Mouse (Mus musculus): ENCODE data around the gene Fcer2a. TPM values are rescaled to one million over a fixed set of nuclear protein-coding genes. Genes with fewer than 3 reads are reported as not detected.
A peak's percentile ranks its signal among the peaks of the same experiment; 100 is the strongest.

The Fcer2a gene
- total and polyA plus RNA-seq, 3 experiments, result 0.29 to 0.98 (median 0.32) TPM

DNA sequence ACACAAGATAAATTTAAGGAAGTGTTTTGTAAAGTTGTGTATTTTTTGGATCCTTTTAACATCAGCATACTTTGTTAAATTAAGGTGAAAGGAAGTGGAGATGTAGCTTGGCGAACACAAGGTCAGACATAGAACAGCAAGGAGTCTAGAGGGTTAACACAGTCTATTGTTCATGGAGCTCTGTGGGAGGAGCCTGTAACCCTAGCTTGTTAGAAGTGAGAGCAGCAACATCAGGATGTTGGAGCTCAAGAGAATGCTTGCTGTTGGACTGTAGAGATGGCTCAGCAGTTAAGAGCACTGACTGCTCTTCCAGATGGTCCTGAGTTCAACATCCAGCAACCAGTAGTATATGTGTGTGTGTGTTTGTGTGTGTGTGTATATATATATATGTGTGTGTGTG is 45.0 kb downstream of the Fcer2a start:
- no peak for TF ChIP-seq CTCF (IDR thresholded peaks at IDR 0.05)
- no peak for TF ChIP-seq POLR2A (IDR thresholded peaks at IDR 0.05; ENCODE audit: insufficient read depth, low read depth, low read length)
- TF ChIP-seq EP300 (IDR thresholded peaks at IDR 0.05; ENCODE audit: insufficient read depth, low read depth, low read length), result no peak
- Histone ChIP-seq H3K27ac (no peak overlapping the region), H3K9ac (ENCODE audit: low read depth, low read length) (no peak overlapping the region), H3K27me3 (ENCODE audit: control insufficient read depth, insufficient read depth, low read length) (no peaks in the 10 kb centered on the region; the same call in 1 of the 2 replicates), H3K36me3 (ENCODE audit: control insufficient read depth, insufficient read depth, low read length) (no peaks in the 10 kb centered on the region), H3K4me1 (ENCODE audit: control insufficient read depth, insufficient read depth, low read length) (no peaks in the 10 kb centered on the region), H3K79me2 (replicated peaks; ENCODE audit: control insufficient read depth, insufficient read depth, low read length) (no peaks in the 10 kb centered on the region), H3K4me3 (no peak overlapping the region)
- 63% methylated on average over 1 of the region's 1 CpGs for WGBS
- DNase-seq, result no peak
- intact Hi-C loops (cut with DNase I), result no loop called here

DNA sequence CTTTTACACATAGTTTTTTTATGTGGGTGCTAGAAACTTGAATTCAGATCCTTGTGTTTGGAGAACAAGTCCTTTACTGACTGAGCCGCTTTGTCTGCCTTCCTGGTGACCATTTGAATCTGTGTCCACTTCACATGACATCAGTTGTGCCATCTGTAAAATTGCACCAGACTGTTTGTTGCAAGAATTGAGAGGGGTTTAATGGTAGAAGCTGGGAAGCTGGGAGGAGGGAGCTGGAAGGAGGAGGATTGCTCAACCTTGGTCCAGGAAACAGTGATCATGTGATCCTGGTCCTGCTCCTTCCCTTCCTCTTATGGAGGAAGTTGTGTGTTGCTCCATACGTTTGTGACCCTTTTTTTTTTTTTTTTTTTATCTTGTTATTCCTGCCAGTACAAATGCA is 45.7 kb downstream of the Fcer2a start:
- no peak for DNase-seq
- TF ChIP-seq CTCF (IDR thresholded peaks at IDR 0.05) (no peak), POLR2A (IDR thresholded peaks at IDR 0.05; ENCODE audit: insufficient read depth, low read depth, low read length) (no peak), EP300 (IDR thresholded peaks at IDR 0.05; ENCODE audit: insufficient read depth, low read depth, low read length) (no peak)
- H3K4me1 ChIP-seq (ENCODE audit: control insufficient read depth, insufficient read depth, low read length), result no peaks in the 10 kb centered on the region

DNA sequence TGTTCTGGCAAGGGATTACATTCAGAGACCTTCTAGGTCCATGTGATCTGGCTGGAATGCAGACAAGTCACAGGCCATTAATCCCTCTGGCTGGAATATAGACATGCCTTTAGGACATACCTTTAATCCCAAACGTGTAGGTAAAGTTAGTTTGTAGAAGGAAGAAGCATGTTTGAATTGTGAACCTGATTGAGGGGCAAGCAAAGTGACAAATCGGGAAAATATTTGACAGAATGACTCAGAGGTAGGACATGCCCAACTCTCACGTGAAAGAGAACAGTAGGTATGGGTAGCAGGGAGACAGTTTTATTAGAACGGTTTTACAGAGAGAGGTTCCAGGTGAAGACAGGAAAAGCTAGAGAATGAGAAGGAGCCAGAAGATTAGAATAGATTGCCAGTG is 46.4 kb downstream of the Fcer2a start:
- Histone ChIP-seq H3K9ac (ENCODE audit: low read depth, low read length) (no peak overlapping the region), H3K4me3 (no peak overlapping the region), H3K27ac (no peak overlapping the region), H3K27me3 (ENCODE audit: control insufficient read depth, insufficient read depth, low read length) (no peaks in the 10 kb centered on the region; the same call in 1 of the 2 replicates), H3K79me2 (replicated peaks; ENCODE audit: control insufficient read depth, insufficient read depth, low read length) (no peaks in the 10 kb centered on the region), H3K4me1 (ENCODE audit: control insufficient read depth, insufficient read depth, low read length) (no peaks in the 10 kb centered on the region), H3K36me3 (ENCODE audit: control insufficient read depth, insufficient read depth, low read length) (no peaks in the 10 kb centered on the region)
- TF ChIP-seq EP300 (IDR thresholded peaks at IDR 0.05; ENCODE audit: insufficient read depth, low read depth, low read length), result no peak
- TF ChIP-seq POLR2A (IDR thresholded peaks at IDR 0.05; ENCODE audit: insufficient read depth, low read depth, low read length), result no peak
- TF ChIP-seq CTCF (IDR thresholded peaks at IDR 0.05), result no peak
- WGBS, result 67% methylated on average over 4 of the region's 4 CpGs
- intact Hi-C loops (cut with DNase I), result no loop called here
- no peak for DNase-seq

More for the DNA sequence above, 45.7 kb downstream of the Fcer2a start:
- no peak overlapping the region for H3K27ac ChIP-seq
- no peaks in the 10 kb centered on the region for H3K79me2 ChIP-seq (replicated peaks; ENCODE audit: control insufficient read depth, insufficient read depth, low read length)
- intact Hi-C loops (cut with DNase I), result no loop called here
- 56% methylated on average over 2 of the region's 2 CpGs for WGBS
- H3K27me3 ChIP-seq (ENCODE audit: control insufficient read depth, insufficient read depth, low read length), result no peaks in the 10 kb centered on the region; the same call in 1 of the 2 replicates
- no peak overlapping the region for H3K9ac ChIP-seq (ENCODE audit: low read depth, low read length)
- H3K4me3 ChIP-seq, result no peak overlapping the region
- H3K36me3 ChIP-seq (ENCODE audit: control insufficient read depth, insufficient read depth, low read length), result no peaks in the 10 kb centered on the region

DNA sequence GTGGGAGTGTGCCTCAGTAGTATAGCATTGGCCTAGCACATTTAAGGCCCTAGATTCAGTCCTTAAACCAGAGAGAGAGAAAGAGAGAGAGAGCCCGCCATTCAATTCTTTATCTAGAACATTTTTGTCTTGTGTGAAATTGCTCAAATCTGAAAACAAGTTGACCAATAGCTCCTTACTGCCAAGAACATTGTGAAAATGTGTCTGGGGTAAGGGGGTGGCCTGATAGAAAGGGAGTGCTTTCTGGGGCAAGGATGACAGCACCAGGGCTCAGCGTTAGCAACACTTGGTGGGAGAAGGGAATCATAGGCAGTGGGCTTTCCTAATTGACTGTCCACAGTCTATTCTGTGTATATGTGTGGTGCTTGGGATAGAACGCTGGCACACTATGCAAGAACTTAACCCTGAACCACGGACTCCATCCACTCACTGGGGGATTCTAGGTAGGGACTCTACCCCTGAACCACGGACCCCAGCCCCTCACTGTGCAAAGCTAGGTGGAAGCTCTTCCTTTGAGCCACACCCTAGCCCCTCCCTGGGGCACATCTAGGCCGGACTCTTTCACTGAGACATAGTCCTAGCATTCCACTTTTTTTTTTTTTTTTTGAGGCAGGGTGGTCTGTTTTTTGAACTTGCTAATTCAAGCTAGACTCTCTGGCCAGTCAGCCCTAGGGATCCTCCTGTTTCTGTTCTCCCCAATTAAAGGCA is 47.0 kb downstream of the Fcer2a start:
- DNase-seq, result no peak
- H3K27me3 ChIP-seq (ENCODE audit: control insufficient read depth, insufficient read depth, low read length), result no peaks in the 10 kb centered on the region; the same call in 1 of the 2 replicates
- 79% methylated on average over 6 of the region's 6 CpGs for WGBS
- H3K4me3 ChIP-seq, result no peak overlapping the region
- H3K27ac ChIP-seq, result no peak overlapping the region
- no peak for TF ChIP-seq CTCF (IDR thresholded peaks at IDR 0.05)
- TF ChIP-seq POLR2A (IDR thresholded peaks at IDR 0.05; ENCODE audit: insufficient read depth, low read depth, low read length), result no peak
- H3K9ac ChIP-seq (ENCODE audit: low read depth, low read length), result no peak overlapping the region
- no peaks in the 10 kb centered on the region for H3K4me1 ChIP-seq (ENCODE audit: control insufficient read depth, insufficient read depth, low read length)
- no peaks in the 10 kb centered on the region for H3K36me3 ChIP-seq (ENCODE audit: control insufficient read depth, insufficient read depth, low read length)
- no peaks in the 10 kb centered on the region for H3K79me2 ChIP-seq (replicated peaks; ENCODE audit: control insufficient read depth, insufficient read depth, low read length)
- intact Hi-C loops (cut with DNase I), result no loop called here

DNA sequence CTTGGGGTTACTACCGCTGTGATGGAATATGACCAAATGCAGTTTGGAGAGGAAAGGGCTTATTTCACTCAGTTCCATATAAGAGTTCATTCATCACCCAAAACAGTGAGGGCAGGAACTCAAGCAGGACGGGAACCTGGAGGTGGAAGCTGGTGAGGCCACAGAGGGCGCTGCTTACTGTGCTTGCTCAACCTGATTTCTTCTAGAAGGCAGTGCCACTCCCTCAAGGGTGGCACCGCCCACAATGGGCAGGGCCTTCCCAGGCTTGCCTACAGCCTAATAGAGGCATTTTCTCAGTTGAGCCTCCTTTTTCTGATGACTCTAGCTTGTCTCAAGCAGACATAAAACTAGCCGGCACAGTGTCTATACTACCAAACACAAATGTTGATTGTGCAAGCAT is 48.2 kb downstream of the Fcer2a start:
- Histone ChIP-seq H3K27ac (no peak overlapping the region), H3K9ac (ENCODE audit: low read depth, low read length) (no peak overlapping the region), H3K36me3 (ENCODE audit: control insufficient read depth, insufficient read depth, low read length) (no peaks in the 10 kb centered on the region), H3K27me3 (ENCODE audit: control insufficient read depth, insufficient read depth, low read length) (no peaks in the 10 kb centered on the region; the same call in 1 of the 2 replicates), H3K79me2 (replicated peaks; ENCODE audit: control insufficient read depth, insufficient read depth, low read length) (no peaks in the 10 kb centered on the region), H3K4me3 (no peak overlapping the region), H3K4me1 (ENCODE audit: control insufficient read depth, insufficient read depth, low read length) (no peaks in the 10 kb centered on the region)
- TF ChIP-seq EP300 (IDR thresholded peaks at IDR 0.05; ENCODE audit: insufficient read depth, low read depth, low read length), result no peak
- no peak for TF ChIP-seq POLR2A (IDR thresholded peaks at IDR 0.05; ENCODE audit: insufficient read depth, low read depth, low read length)
- TF ChIP-seq CTCF (IDR thresholded peaks at IDR 0.05), result no peak; the same call in 1 of the 2 replicates
- intact Hi-C loops (cut with DNase I), result no loop called here
- DNase-seq, result peak; percentile 28 to 56
- WGBS, result 16% methylated on average over 5 of the region's 5 CpGs

Other genes starting within 250 kb of the Fcer2a start
- gene Pex11g, start 226.5 kb downstream of the Fcer2a start, total RNA-seq (2021), result 1 to 10 TPM; 2.4 to 3.1 TPM
- gene Pex11g, start 226.5 kb downstream of the Fcer2a start, polyA plus RNA-seq (2012; rRNA removed), result 4.5 and 5.5 TPM in 2 replicates
- gene Tex45, start 223.3 kb downstream of the Fcer2a start, total RNA-seq (2021), result under 1 TPM in 1 of 2 experiments, not detected in 1; 0.14 TPM
- 0.12 TPM in 1 of 2 replicates, not detected in the other for gene Tex45, start 223.3 kb downstream of the Fcer2a start, polyA plus RNA-seq (2012; rRNA removed)
- 10 to 100 TPM; 24.9 to 30.7 TPM for gene Zfp358, start 201.0 kb downstream of the Fcer2a start, total RNA-seq (2021)
- 51.3 and 53.9 TPM in 2 replicates for gene Zfp358, start 201.0 kb downstream of the Fcer2a start, polyA plus RNA-seq (2012; rRNA removed)
- 10 to 100 TPM; 20.6 to 23.1 TPM for gene Mcoln1, start 193.7 kb downstream of the Fcer2a start, total RNA-seq (2021)
- gene Mcoln1, start 193.7 kb downstream of the Fcer2a start, polyA plus RNA-seq (2012; rRNA removed), result 86.9 and 123 TPM in 2 replicates
- gene Pnpla6, start 178.8 kb downstream of the Fcer2a start, total RNA-seq (2021), result 10 to 100 TPM in 1 of 2 experiments, 1 to 10 TPM in 1; 8.5 to 11.1 TPM
- gene Pnpla6, start 178.8 kb downstream of the Fcer2a start, polyA plus RNA-seq (2012; rRNA removed), result 24.8 and 25.1 TPM in 2 replicates
- under 1 TPM in 1 of 2 experiments, not detected in 1; 0.39 TPM for gene C330021F23Rik, start 126.2 kb downstream of the Fcer2a start, total RNA-seq (2021)
- 0.50 TPM in 1 of 2 replicates, not detected in the other for gene C330021F23Rik, start 126.2 kb downstream of the Fcer2a start, polyA plus RNA-seq (2012; rRNA removed)
- 1 to 10 TPM in 1 of 2 experiments, under 1 TPM in 1; 0.68 to 1.2 TPM for gene Camsap3, start 106.9 kb downstream of the Fcer2a start, total RNA-seq (2021)
- gene Camsap3, start 106.9 kb downstream of the Fcer2a start, polyA plus RNA-seq (2012; rRNA removed), result 1.8 and 1.9 TPM in 2 replicates
- 10 to 100 TPM; 15.3 to 15.4 TPM for gene Xab2, start 72.9 kb downstream of the Fcer2a start, total RNA-seq (2021)
- gene Xab2, start 72.9 kb downstream of the Fcer2a start, polyA plus RNA-seq (2012; rRNA removed), result 27.0 and 30.1 TPM in 2 replicates
- 10 to 100 TPM; 79.1 to 92.2 TPM for gene Pet100, start 72.6 kb downstream of the Fcer2a start, total RNA-seq (2021)
- gene Pet100, start 72.6 kb downstream of the Fcer2a start, polyA plus RNA-seq (2012; rRNA removed), result 7.6 and 13.6 TPM in 2 replicates
- gene Pcp2, start 68.6 kb downstream of the Fcer2a start, total RNA-seq (2021), result not detected
- gene Pcp2, start 68.6 kb downstream of the Fcer2a start, polyA plus RNA-seq (2012; rRNA removed), result not detected in 2 replicates
- 1 to 10 TPM; 5.7 to 6.4 TPM for gene Stxbp2, start 63.2 kb downstream of the Fcer2a start, total RNA-seq (2021)
- 9.6 and 13.4 TPM in 2 replicates for gene Stxbp2, start 63.2 kb downstream of the Fcer2a start, polyA plus RNA-seq (2012; rRNA removed)
- gene Retn, start 38.4 kb downstream of the Fcer2a start, total RNA-seq (2021), result 1 to 10 TPM in 1 of 2 experiments, under 1 TPM in 1; 0.86 to 2.4 TPM
- gene Retn, start 38.4 kb downstream of the Fcer2a start, polyA plus RNA-seq (2012; rRNA removed), result 3.0 and 8.4 TPM in 2 replicates
- under 1 TPM; 0.21 to 0.89 TPM for gene Mcemp1, start 28.4 kb downstream of the Fcer2a start, total RNA-seq (2021)
- 0.31 TPM in 1 of 2 replicates, not detected in the other for gene Mcemp1, start 28.4 kb downstream of the Fcer2a start, polyA plus RNA-seq (2012; rRNA removed)
- 1 to 10 TPM; 1.0 to 1.6 TPM for gene Fcor, start 21.8 kb downstream of the Fcer2a start, total RNA-seq (2021)
- gene Fcor, start 21.8 kb downstream of the Fcer2a start, polyA plus RNA-seq (2012; rRNA removed), result 4.2 and 12.9 TPM in 2 replicates
- gene Trappc5, start 17.9 kb downstream of the Fcer2a start, total RNA-seq (2021), result 10 to 100 TPM; 17.6 to 19.3 TPM
- 19.9 and 30.1 TPM in 2 replicates for gene Trappc5, start 17.9 kb downstream of the Fcer2a start, polyA plus RNA-seq (2012; rRNA removed)
- under 1 TPM; 0.66 to 0.70 TPM for gene Clec4g, start 26.5 kb upstream of the Fcer2a start, total RNA-seq (2021)
- 0.45 and 1.3 TPM in 2 replicates for gene Clec4g, start 26.5 kb upstream of the Fcer2a start, polyA plus RNA-seq (2012; rRNA removed)
- under 1 TPM in 1 of 2 experiments, not detected in 1; 0.16 TPM for gene Cd209a, start 54.8 kb upstream of the Fcer2a start, total RNA-seq (2021)
- 1.00 TPM in 1 of 2 replicates, not detected in the other for gene Cd209a, start 54.8 kb upstream of the Fcer2a start, polyA plus RNA-seq (2012; rRNA removed)
- gene Cd209e, start 160.1 kb upstream of the Fcer2a start, total RNA-seq (2021), result not detected
- gene Cd209e, start 160.1 kb upstream of the Fcer2a start, polyA plus RNA-seq (2012; rRNA removed), result not detected in 2 replicates
- gene Cd209d, start 184.4 kb upstream of the Fcer2a start, total RNA-seq (2021), result not detected
- gene Cd209d, start 184.4 kb upstream of the Fcer2a start, polyA plus RNA-seq (2012; rRNA removed), result 0.20 TPM in 1 of 2 replicates, not detected in the other
- 1 to 10 TPM in 1 of 2 experiments, under 1 TPM in 1; 0.55 to 1.0 TPM for gene Cd209b, start 232.7 kb upstream of the Fcer2a start, total RNA-seq (2021)
- 0.21 and 0.50 TPM in 2 replicates for gene Cd209b, start 232.7 kb upstream of the Fcer2a start, polyA plus RNA-seq (2012; rRNA removed)

Measured in heart, adult 2 months (tissue).